Mouse (Mus musculus) T-helper 1 cell (primary cell): ENCODE results near the gene Vgll4.

Experiments
- in situ Hi-C: fragments of 300-600 bp; cut with MboI, MseI; formaldehyde crosslinking; loops from one replicate; pipeline ENCODE4 v1.15.1; 2025; ENCODE audit warnings: high pct_unique_total_duplicates

Vgll4 gene

GRCm38 (mm10) chr6:114974331-114974730 is 4.5 kb upstream of the Vgll4 start:
- in situ Hi-C loops: no loop called here

GRCm38 (mm10) chr6:114972988-114973387 is 3.2 kb upstream of the Vgll4 start:
- in situ Hi-C loops: no loop called here

- in situ Hi-C loops: no loop called here
Observed at GRCm38 (mm10) chr6:114970895-114971294, 1.1 kb upstream of the Vgll4 start.

GRCm38 (mm10) chr6:114970386-114970785 is 592 bp upstream of the Vgll4 start:
- in situ Hi-C loops: no loop called here

GRCm38 (mm10) chr6:114968361-114969212 is 1.2 kb downstream of the Vgll4 start:
- in situ Hi-C loops: no loop called here

GRCm38 (mm10) chr6:114967623-114968022 is 2.2 kb downstream of the Vgll4 start:
- in situ Hi-C loops: no loop called here

GRCm38 (mm10) chr6:114966396-114967154 is 3.2 kb downstream of the Vgll4 start:
- in situ Hi-C loops: no loop called here

GRCm38 (mm10) chr6:114965802-114966201 is 4.0 kb downstream of the Vgll4 start:
- in situ Hi-C loops: no loop called here

- in situ Hi-C loops: no loop called here
Observed at GRCm38 (mm10) chr6:114965396-114965795, 4.4 kb downstream of the Vgll4 start.

GRCm38 (mm10) chr6:114964235-114964634 is 5.6 kb downstream of the Vgll4 start:
- in situ Hi-C loops: no loop called here

GRCm38 (mm10) chr6:114963636-114964035 is 6.2 kb downstream of the Vgll4 start:
- in situ Hi-C loops: no loop called here

GRCm38 (mm10) chr6:114961276-114962068 is 8.3 kb downstream of the Vgll4 start:
- in situ Hi-C loops: no loop called here

GRCm38 (mm10) chr6:114959012-114959398 is 10.8 kb downstream of the Vgll4 start:
- in situ Hi-C loops: no loop called here

GRCm38 (mm10) chr6:114958249-114959011 is 11.4 kb downstream of the Vgll4 start:
- in situ Hi-C loops: no loop called here

GRCm38 (mm10) chr6:114957756-114958155 is 12.0 kb downstream of the Vgll4 start:
- in situ Hi-C loops: no loop called here

GRCm38 (mm10) chr6:114954496-114954895 is 15.3 kb downstream of the Vgll4 start:
- in situ Hi-C loops: no loop called here

- in situ Hi-C loops: no loop called here
Observed at GRCm38 (mm10) chr6:114953601-114954000, 16.2 kb downstream of the Vgll4 start.

- in situ Hi-C loops: no loop called here
Observed at GRCm38 (mm10) chr6:114952356-114952755, 17.4 kb downstream of the Vgll4 start.

- in situ Hi-C loops: no loop called here
Observed at GRCm38 (mm10) chr6:114944456-114945438, 25.0 kb downstream of the Vgll4 start.
